Mouse (Mus musculus): Measurements from ENCODE around the gene Auts2. TPM values are rescaled to one million over a fixed set of nuclear protein-coding genes. Genes with fewer than 3 reads are reported as not detected.
A peak's percentile ranks its signal among the peaks of the same experiment; 100 is the strongest.

The Auts2 gene
- total RNA-seq, 2 experiments from 2014 or later = 33.6 to 40.6 TPM

GRCm38 (mm10) chr5:131566032-131566431 is 977.1 kb downstream of the Auts2 start:
- DNase-seq = peak; percentile 84 to 87

- DNase-seq = no peak
Measured at GRCm38 (mm10) chr5:131563630-131564252, 979.4 kb downstream of the Auts2 start.

GRCm38 (mm10) chr5:131560773-131561560 is 982.2 kb downstream of the Auts2 start:
- DNase-seq = no peak

GRCm38 (mm10) chr5:131558403-131559174 is 984.6 kb downstream of the Auts2 start:
- DNase-seq = peak in 1 of 2 experiments; percentile 28

GRCm38 (mm10) chr5:131557591-131558385 is 985.4 kb downstream of the Auts2 start:
- no peak for DNase-seq

GRCm38 (mm10) chr5:131548932-131549563 is 994.1 kb downstream of the Auts2 start:
- no peak for DNase-seq

- DNase-seq = no peak
Measured at GRCm38 (mm10) chr5:131547926-131548325, 995.2 kb downstream of the Auts2 start.

GRCm38 (mm10) chr5:131546414-131546813 is 996.7 kb downstream of the Auts2 start:
- DNase-seq = no peak

GRCm38 (mm10) chr5:131544381-131544780 is 998.8 kb downstream of the Auts2 start:
- DNase-seq = peak; percentile 31 to 46

- DNase-seq = peak; percentile 86 to 87
Measured at GRCm38 (mm10) chr5:131538311-131538915, 1004.7 kb downstream of the Auts2 start.

- DNase-seq = peak; percentile 51 to 63
Measured at GRCm38 (mm10) chr5:131537831-131538310, 1005.3 kb downstream of the Auts2 start.

GRCm38 (mm10) chr5:131537155-131537830 is 1005.9 kb downstream of the Auts2 start:
- DNase-seq = peak; percentile 91 to 92

- DNase-seq = no peak
Measured at GRCm38 (mm10) chr5:131535752-131536151, 1007.4 kb downstream of the Auts2 start.

- DNase-seq = peak; percentile 36 to 60
Measured at GRCm38 (mm10) chr5:131533815-131534214, 1009.3 kb downstream of the Auts2 start.

GRCm38 (mm10) chr5:131531744-131532552 is 1011.2 kb downstream of the Auts2 start:
- no peak for DNase-seq

GRCm38 (mm10) chr5:131530828-131531227 is 1012.3 kb downstream of the Auts2 start:
- no peak for DNase-seq

GRCm38 (mm10) chr5:131526666-131527065 is 1016.5 kb downstream of the Auts2 start:
- no peak for DNase-seq

- DNase-seq = no peak
Measured at GRCm38 (mm10) chr5:131524900-131525465, 1018.2 kb downstream of the Auts2 start.

GRCm38 (mm10) chr5:131519560-131519959 is 1023.6 kb downstream of the Auts2 start:
- DNase-seq = no peak
